Mouse (Mus musculus) forebrain, embryonic 13.5 days (tissue): ENCODE measurements around the gene Sema3e. TPM values are rescaled to one million over a fixed set of nuclear protein-coding genes. Genes with fewer than 3 reads are reported as not detected.
A peak's percentile ranks its signal among the peaks of the same experiment; 100 is the strongest.

Experiments used
- ATAC-seq: fragments of 200-750 bp; cut with Nextera tagmentation; 2 replicates; pipeline ENCODE4 v1.8.0; 2017
- H3K27ac ChIP-seq: fragments of 300-500 bp; sonication (generic); 2 replicates; pipeline ENCODE4 v1.5.1; 2015; ENCODE audit warnings: inconsistent platforms, mild to moderate bottlenecking, moderate library complexity
- H3K27me3 ChIP-seq: fragments of 300-500 bp; sonication (generic); 2 replicates; pipeline ENCODE4 v1.6.1; 2015; ENCODE audit warnings: mild to moderate bottlenecking, inconsistent platforms
- H3K36me3 ChIP-seq: fragments of 300-500 bp; sonication (generic); 2 replicates; pipeline ENCODE4 v1.6.1; 2015; ENCODE audit warnings: mild to moderate bottlenecking, inconsistent platforms; ENCODE audit not compliant: poor library complexity, severe bottlenecking
- H3K4me1 ChIP-seq: fragments of 300-500 bp; sonication (generic); 2 replicates; pipeline ENCODE4 v1.6.1; 2015; ENCODE audit warnings: inconsistent platforms
- H3K4me2 ChIP-seq: fragments of 300-500 bp; sonication (generic); 2 replicates; pipeline ENCODE4 v1.6.1; 2015; ENCODE audit warnings: inconsistent platforms, mild to moderate bottlenecking, moderate library complexity
- H3K4me3 ChIP-seq: fragments of 300-500 bp; sonication (generic); 2 replicates; pipeline ENCODE4 v1.5.1; 2015; ENCODE audit warnings: mild to moderate bottlenecking, inconsistent platforms
- H3K9ac ChIP-seq: fragments of 300-500 bp; sonication (generic); 2 replicates; pipeline ENCODE4 v1.6.1; 2015; ENCODE audit warnings: mild to moderate bottlenecking, inconsistent platforms
- H3K9me3 ChIP-seq: fragments of 300-500 bp; sonication (generic); replicated peaks from 2 replicates; pipeline ENCODE4 v1.6.1; 2016; ENCODE audit warnings: inconsistent platforms
- WGBS: fragments of 180-500 bp; shearing (Covaris S2); methylation state at CpG from one replicate; pipeline ENCODE4 v1.1.7; 2015; 5-methylcytosine and 5-hydroxymethylcytosine counted together
- polyA plus RNA-seq: library from polyadenylated mRNA; unstranded; fragments of >200 nt; fragmentation: Nextera tagmentation; extraction: Ambion mirVana; gene quantifications from 2 replicates; pipeline ENCODE4 v1.2.1, GENCODE M21; 2015

Gene Sema3e
- polyA plus RNA-seq, 1 experiment from 2014 or later = 1.1 TPM

DNA sequence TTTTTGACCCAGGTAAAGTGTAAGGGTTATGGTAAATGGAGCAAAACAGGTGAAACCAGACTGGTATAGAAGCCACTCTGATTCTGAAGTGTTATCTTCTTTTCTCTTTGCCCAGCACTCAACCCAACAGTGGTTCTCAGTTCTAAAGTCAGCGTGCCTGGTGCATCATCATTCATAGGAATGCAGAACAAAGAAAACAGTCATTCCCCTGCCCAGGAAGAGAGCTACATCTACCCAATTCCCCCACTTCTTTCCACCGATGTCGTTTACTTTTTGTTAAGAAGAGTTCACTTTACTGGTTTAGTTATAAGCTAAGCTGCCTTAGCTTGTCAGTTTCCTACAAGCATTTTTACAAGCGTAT, 65.5 kb downstream of the Sema3e start:
- no peaks in the 10 kb centered on the region for H3K9me3 ChIP-seq
- whole genome bisulfite sequencing = 89% methylated on average over 4 of the region's 4 CpGs
- H3K9ac ChIP-seq = no peak overlapping the region
- no peak overlapping the region for H3K27ac ChIP-seq
- no peaks in the 10 kb centered on the region for H3K36me3 ChIP-seq
- H3K4me2 ChIP-seq = no peak overlapping the region
- H3K4me3 ChIP-seq = no peak overlapping the region
- no peaks in the 10 kb centered on the region for H3K27me3 ChIP-seq
- no peak for ATAC-seq
- peaks cover 8% of the 10 kb centered on the region for H3K4me1 ChIP-seq

DNA sequence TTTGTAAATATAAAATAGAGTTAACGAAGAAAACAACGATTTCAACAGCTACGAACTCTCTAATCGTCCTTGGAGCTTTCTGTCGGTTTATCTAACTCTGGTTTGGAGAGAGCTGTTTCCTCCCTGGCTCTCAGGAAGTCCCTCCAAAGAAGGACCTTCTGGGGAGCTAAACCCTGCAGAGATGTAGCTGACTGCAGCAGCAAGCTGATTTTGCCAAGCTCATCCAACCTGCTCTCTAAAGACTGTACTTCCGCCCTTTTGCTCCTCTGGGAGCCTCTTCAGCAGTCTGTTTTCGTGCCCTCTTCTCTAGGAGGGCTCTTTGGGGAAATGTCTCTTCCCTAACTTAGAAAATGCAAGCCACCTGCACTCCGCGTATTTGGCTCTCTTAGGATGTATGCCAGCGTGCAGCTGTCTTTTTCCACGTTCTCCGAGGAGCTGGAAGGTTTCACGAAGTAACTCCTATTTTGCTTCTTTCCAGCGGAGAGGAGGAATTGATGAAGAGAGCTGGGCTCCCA, 67.2 kb downstream of the Sema3e start:
- Histone ChIP-seq H3K27me3 (no peaks in the 10 kb centered on the region), H3K4me2 (peak overlapping the region; percentile 37), H3K4me1 (peaks cover 8% of the 10 kb centered on the region), H3K27ac (no peak overlapping the region), H3K9ac (no peak overlapping the region), H3K4me3 (no peak overlapping the region), H3K36me3 (no peaks in the 10 kb centered on the region), H3K9me3 (no peaks in the 10 kb centered on the region)
- WGBS = 52% methylated on average over 14 of the region's 14 CpGs
- no peak for ATAC-seq

- Histone ChIP-seq H3K4me3 (no peak overlapping the region), H3K4me2 (no peak overlapping the region), H3K36me3 (no peaks in the 10 kb centered on the region), H3K4me1 (peaks cover 8% of the 10 kb centered on the region), H3K9ac (no peak overlapping the region), H3K27ac (no peak overlapping the region), H3K27me3 (no peaks in the 10 kb centered on the region), H3K9me3 (no peaks in the 10 kb centered on the region)
- no peak for ATAC-seq
- WGBS = 91% methylated on average over 1 of the region's 1 CpGs
These were observed 71.1 kb downstream of the Sema3e start for GRCm38 (mm10) chr5:14096196-14096595.

DNA sequence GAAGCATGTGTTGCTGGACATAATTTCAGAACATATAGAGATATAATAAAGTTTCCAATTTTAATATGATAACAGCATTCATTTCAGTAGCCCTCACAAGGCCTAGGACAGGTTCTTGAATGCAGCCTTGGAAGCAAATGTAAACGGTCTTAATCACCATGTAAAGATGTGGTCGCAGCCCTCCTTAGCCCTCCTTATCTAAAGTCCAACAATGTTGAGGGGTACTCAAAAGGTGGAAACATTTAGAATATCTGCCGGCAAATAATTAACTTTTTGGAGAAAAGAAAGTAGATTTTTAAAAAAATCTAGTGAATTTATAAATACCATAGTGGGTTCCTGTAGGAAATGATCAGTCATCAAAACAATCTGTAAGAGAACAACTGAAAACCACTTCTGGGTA, 73.6 kb downstream of the Sema3e start:
- H3K27me3 ChIP-seq = no peaks in the 10 kb centered on the region
- no peaks in the 10 kb centered on the region for H3K36me3 ChIP-seq
- no peak overlapping the region for H3K4me2 ChIP-seq
- H3K9me3 ChIP-seq = no peaks in the 10 kb centered on the region
- no peaks in the 10 kb centered on the region for H3K4me1 ChIP-seq
- no peak overlapping the region for H3K9ac ChIP-seq
- no peak for ATAC-seq
- no peak overlapping the region for H3K4me3 ChIP-seq
- no peak overlapping the region for H3K27ac ChIP-seq
- WGBS = 93% methylated on average over 3 of the region's 3 CpGs

DNA sequence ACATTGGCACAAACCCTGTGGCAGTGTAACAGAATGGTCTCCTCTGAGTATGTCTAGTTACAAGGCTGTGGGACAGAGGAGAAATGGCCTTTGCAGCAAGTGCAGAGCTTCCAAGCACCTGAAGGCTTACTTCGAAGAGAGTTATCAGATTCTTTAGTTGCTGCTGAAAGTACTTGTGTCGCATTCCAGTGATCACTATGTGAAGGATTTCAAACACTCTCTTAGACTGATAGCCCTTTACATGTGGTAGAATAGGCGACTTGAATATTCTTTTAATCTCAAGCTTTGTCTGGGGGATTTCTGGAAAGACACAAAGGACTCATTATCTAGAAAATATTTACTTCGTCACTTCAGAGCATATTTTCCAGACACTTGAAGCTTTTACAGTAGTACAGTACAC, 82.3 kb downstream of the Sema3e start:
- H3K9me3 ChIP-seq = no peaks in the 10 kb centered on the region
- H3K27me3 ChIP-seq = no peaks in the 10 kb centered on the region
- H3K4me1 ChIP-seq = no peaks in the 10 kb centered on the region
- no peaks in the 10 kb centered on the region for H3K36me3 ChIP-seq
- H3K4me2 ChIP-seq = no peak overlapping the region
- ATAC-seq = no peak
- no peak overlapping the region for H3K4me3 ChIP-seq
- no peak overlapping the region for H3K27ac ChIP-seq
- no peak overlapping the region for H3K9ac ChIP-seq
- WGBS = 66% methylated on average over 4 of the region's 4 CpGs

- WGBS = 91% methylated on average over 4 of the region's 4 CpGs
- H3K4me3 ChIP-seq = no peak overlapping the region
- ATAC-seq = no peak
- no peaks in the 10 kb centered on the region for H3K36me3 ChIP-seq
- no peaks in the 10 kb centered on the region for H3K9me3 ChIP-seq
- no peak overlapping the region for H3K27ac ChIP-seq
- no peaks in the 10 kb centered on the region for H3K27me3 ChIP-seq
- H3K4me2 ChIP-seq = no peak overlapping the region
- no peaks in the 10 kb centered on the region for H3K4me1 ChIP-seq
- no peak overlapping the region for H3K9ac ChIP-seq
These were observed 83.9 kb downstream of the Sema3e start for GRCm38 (mm10) chr5:14109001-14109400.

DNA sequence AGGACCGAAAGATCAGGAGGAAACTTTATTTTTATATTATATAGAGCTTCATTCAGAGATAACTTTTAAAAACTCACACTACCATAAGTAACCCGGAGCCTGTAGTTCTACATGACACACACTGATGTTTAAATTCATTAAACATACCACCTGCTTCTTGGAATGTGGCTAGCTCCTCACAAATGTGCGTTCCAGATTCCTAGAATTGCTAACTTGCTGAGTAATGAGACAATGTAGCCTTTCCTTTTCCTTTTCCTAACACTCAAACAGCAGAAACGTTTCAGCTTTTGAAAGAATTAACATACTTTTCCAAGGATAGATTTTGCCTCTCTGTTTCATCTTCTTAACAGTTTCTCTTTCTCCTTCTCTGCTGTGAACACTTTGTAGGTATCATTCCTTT, 86.3 kb downstream of the Sema3e start:
- Histone ChIP-seq H3K27ac (no peak overlapping the region), H3K4me1 (no peaks in the 10 kb centered on the region), H3K4me3 (no peak overlapping the region), H3K27me3 (no peaks in the 10 kb centered on the region), H3K9ac (no peak overlapping the region), H3K4me2 (no peak overlapping the region), H3K9me3 (no peaks in the 10 kb centered on the region), H3K36me3 (no peaks in the 10 kb centered on the region)
- no peak for ATAC-seq
- 85% methylated on average over 4 of the region's 4 CpGs for WGBS

DNA sequence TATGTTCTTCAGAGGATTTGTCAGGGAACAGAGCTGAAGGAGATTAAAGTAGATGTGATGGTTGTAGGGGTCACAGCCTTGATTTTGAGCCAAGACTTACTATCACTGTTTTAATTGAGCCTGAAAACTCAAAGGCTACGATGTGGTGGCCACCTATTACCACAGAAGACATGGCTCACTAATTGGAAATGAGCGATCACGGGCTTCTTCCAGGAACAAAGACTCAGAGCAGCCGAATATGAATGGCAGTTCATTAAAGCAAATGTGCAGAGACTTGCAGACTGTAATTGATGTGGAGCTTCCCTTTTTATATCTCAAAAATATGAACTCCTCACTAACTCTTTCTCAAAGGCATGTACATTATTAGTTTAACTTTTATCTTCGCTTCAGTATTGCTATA, 96.8 kb downstream of the Sema3e start:
- 26% methylated on average over 5 of the region's 5 CpGs for WGBS
- no peaks in the 10 kb centered on the region for H3K9me3 ChIP-seq
- 0 out of 2 replicates have a peak, but pooled peaks cover 4% of the 10 kb centered on the region for H3K4me1 ChIP-seq
- 0 out of 2 replicates have a peak overlapping the region, but pooled peaks have one; percentile 2 for H3K4me2 ChIP-seq
- H3K36me3 ChIP-seq = no peaks in the 10 kb centered on the region
- H3K4me3 ChIP-seq = no peak overlapping the region
- peak; percentile 67 for ATAC-seq
- no peak overlapping the region for H3K27ac ChIP-seq
- no peak overlapping the region for H3K9ac ChIP-seq
- H3K27me3 ChIP-seq = no peaks in the 10 kb centered on the region

DNA sequence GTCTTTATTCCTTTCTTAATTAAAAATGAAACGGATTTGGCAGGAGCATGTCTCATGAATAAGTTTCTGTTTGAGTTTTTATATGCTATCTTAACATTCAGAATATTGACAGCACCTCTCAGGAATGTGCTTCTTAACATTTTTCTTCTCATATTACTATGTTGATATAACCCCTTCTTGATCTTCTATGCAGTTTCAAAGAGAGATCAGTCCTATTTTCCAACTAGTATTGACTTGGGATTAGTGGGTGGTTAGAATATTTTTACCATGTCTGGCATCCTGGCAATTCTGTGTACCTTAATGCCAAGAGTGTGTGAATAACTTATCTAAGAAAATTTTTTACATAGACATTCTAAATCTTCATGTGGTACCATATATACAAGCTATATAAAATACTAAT, 101.5 kb downstream of the Sema3e start:
- Histone ChIP-seq H3K36me3 (no peaks in the 10 kb centered on the region), H3K4me1 (0 out of 2 replicates have a peak, but pooled peaks cover 4% of the 10 kb centered on the region), H3K4me2 (no peak overlapping the region), H3K27me3 (no peaks in the 10 kb centered on the region), H3K9ac (no peak overlapping the region), H3K27ac (no peak overlapping the region), H3K4me3 (no peak overlapping the region), H3K9me3 (no peaks in the 10 kb centered on the region)
- ATAC-seq = no peak
- WGBS = 78% methylated on average over 1 of the region's 1 CpGs

DNA sequence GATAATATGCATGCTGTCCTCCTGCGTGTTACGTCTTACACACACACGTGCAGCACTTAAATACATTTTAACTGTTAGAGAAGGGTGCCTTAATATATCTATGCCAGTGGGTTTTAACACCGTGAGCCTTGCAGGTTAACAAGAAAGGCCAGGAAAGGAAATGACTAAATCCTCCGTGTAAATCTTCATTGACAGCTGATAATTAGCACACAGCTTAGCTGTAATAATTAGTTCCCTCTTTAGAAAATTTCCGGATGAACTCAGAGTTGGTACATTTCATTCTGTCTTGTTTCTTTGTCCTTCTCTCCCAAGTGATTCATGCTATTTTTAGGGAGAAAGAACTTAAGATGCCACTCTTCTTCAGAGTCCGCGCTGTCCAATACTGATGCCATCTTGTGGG, 110.9 kb downstream of the Sema3e start:
- Histone ChIP-seq H3K4me2 (peak overlapping the region; percentile 13; the same call in 1 of the 2 replicates), H3K4me3 (no peak overlapping the region), H3K9ac (no peak overlapping the region), H3K36me3 (no peaks in the 10 kb centered on the region), H3K4me1 (peaks cover 6% of the 10 kb centered on the region), H3K27ac (no peak overlapping the region), H3K9me3 (no peaks in the 10 kb centered on the region), H3K27me3 (no peaks in the 10 kb centered on the region)
- no peak; the same call in 1 of the 2 replicates for ATAC-seq
- 30% methylated on average over 8 of the region's 8 CpGs for WGBS

DNA sequence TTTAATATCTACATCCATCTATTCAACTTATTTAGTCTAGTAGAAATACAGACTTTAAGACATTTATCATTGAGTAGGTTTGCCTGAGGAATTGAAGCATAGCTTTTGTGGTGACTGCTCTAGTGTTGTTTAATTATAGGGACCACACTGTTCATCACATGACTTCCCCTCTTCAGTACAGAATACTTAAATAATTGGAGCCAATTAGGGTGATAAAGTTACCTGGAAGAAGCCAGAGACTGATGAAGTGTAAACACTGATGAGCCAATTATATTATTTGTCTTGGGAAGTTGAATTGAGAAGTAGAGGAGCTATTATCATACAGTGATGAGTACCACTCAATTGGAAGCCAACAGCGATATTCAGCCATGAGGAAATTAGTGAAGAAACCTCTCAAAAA, 113.6 kb downstream of the Sema3e start:
- Histone ChIP-seq H3K9me3 (no peaks in the 10 kb centered on the region), H3K27ac (no peak overlapping the region), H3K27me3 (no peaks in the 10 kb centered on the region), H3K9ac (no peak overlapping the region), H3K4me1 (peaks cover 6% of the 10 kb centered on the region), H3K4me2 (no peak overlapping the region), H3K36me3 (no peaks in the 10 kb centered on the region), H3K4me3 (no peak overlapping the region)
- no peak; the same call in 1 of the 2 replicates for ATAC-seq
- 69% methylated on average over 1 of the region's 1 CpGs for WGBS

DNA sequence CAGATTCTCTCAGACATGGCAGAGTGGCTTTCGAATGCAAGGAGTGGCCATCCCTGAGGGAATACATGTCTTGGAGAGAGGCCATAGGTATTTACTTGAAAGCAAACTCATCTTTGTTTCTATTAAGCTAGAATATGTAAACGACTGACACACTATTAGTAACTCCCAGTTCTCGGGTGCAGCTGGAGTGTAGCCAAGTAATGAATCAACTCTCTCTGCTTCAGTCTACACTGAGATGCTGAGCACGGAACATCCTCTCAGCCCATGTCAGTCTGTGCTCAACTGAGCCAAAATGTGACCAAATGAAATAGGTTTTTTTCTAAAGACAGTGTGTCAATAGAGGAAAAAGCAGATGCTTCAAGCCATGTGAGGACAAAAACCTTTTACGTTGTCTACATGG, 137.5 kb downstream of the Sema3e start:
- H3K27ac ChIP-seq = no peak overlapping the region
- H3K36me3 ChIP-seq = no peaks in the 10 kb centered on the region
- no peak for ATAC-seq
- H3K27me3 ChIP-seq = no peaks in the 10 kb centered on the region
- 77% methylated on average over 5 of the region's 5 CpGs for WGBS
- H3K4me1 ChIP-seq = no peaks in the 10 kb centered on the region
- no peak overlapping the region for H3K4me2 ChIP-seq
- H3K9me3 ChIP-seq = no peaks in the 10 kb centered on the region
- no peak overlapping the region for H3K9ac ChIP-seq
- no peak overlapping the region for H3K4me3 ChIP-seq

DNA sequence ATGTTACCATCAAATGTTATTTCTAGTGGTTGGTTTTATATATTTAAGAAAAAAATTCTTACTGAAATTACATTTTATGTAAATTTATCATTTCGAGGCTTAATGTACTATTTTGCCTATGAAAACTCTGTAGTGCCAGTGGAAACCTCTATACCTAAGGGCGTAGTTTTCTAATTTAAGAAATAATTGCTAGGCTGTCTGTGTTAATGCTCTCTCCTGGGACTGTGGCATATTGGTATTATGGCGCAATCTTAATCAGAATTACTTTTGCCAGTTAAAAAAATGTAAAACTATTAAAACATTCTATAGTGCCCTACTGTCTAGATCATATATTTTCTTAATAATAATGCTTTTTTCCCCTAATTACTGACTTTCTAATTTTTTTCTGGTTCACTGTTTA, 138.2 kb downstream of the Sema3e start:
- Histone ChIP-seq H3K27ac (no peak overlapping the region), H3K9ac (no peak overlapping the region), H3K4me1 (no peaks in the 10 kb centered on the region), H3K27me3 (no peaks in the 10 kb centered on the region), H3K36me3 (no peaks in the 10 kb centered on the region), H3K9me3 (no peaks in the 10 kb centered on the region), H3K4me3 (no peak overlapping the region), H3K4me2 (no peak overlapping the region)
- WGBS = 94% methylated on average over 3 of the region's 3 CpGs
- no peak for ATAC-seq
